Mouse (Mus musculus) brain, embryonic 18.5 days (tissue): ENCODE data around the gene Lrrc4.

Source experiments
- DNase-seq: peaks from one replicate; pipeline ENCODE4 v3.0.0-alpha.2; 2012; ENCODE audit warnings: low read depth, low spot score

Gene Lrrc4

GRCm38 (mm10) chr6:28615966-28616365, 215.6 kb downstream of the Lrrc4 start:
- no peak for DNase-seq

GRCm38 (mm10) chr6:28615408-28615807, 216.1 kb downstream of the Lrrc4 start:
- DNase-seq = no peak

- no peak for DNase-seq
These were observed 216.7 kb downstream of the Lrrc4 start for GRCm38 (mm10) chr6:28614856-28615255.

DNA sequence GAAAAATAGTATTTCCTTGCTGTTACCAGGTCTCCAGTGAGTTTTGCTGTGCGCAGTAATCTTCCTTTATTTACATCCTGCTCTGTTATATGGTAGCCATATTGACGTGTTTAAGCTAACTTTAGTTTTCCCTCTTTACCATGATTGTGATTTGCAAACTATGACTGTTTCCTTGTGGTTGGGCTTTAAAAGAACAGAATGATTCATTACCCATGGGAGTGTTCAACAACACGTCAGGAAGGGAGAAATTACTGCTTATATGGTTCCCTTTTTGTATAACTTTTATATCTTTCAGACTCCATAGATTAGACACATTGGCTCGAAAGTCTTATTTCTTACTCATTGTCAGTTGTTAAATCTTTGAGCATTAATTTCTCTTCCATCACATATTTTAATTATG, 218.1 kb downstream of the Lrrc4 start:
- DNase-seq = no peak
